Mouse (Mus musculus): ENCODE results near the gene Gad2.
"Not testable (repeated sequence)": the region's sequence is repeated elsewhere in the genome, so short reads cannot be mapped to it uniquely, and the experiment has no call there.

Gene Gad2

GRCm38 (mm10) chr2:22621828-22622731, at the start of gene Gad2:
Gene Gad2 (plus strand): TSS chr2:22622205.
- DNase-seq (ENCODE audit: low spot score) = no peak

- DNase-seq (ENCODE audit: low spot score) = not testable (repeated sequence)
Measured at GRCm38 (mm10) chr2:22587469-22588169, 34.4 kb upstream of the Gad2 start.

DNA sequence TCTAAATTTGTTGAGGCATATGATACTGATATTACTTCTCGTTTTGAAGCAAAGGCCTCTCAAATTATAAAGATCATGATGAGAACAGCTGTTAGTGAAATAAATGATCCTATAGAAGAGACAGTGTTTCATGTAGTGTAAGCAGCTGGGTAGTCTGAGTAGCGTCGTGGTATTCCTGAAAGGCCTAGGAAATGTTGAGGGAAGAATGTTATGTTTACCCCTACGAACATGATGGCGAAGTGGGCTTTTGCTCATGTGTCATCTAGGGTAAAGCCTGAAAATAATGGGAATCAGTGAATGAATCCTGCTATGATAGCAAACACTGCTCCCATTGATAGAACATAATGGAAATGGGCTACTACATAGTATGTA, 33.8 kb upstream of the Gad2 start:
- not testable (repeated sequence) for DNase-seq (ENCODE audit: low spot score)

DNA sequence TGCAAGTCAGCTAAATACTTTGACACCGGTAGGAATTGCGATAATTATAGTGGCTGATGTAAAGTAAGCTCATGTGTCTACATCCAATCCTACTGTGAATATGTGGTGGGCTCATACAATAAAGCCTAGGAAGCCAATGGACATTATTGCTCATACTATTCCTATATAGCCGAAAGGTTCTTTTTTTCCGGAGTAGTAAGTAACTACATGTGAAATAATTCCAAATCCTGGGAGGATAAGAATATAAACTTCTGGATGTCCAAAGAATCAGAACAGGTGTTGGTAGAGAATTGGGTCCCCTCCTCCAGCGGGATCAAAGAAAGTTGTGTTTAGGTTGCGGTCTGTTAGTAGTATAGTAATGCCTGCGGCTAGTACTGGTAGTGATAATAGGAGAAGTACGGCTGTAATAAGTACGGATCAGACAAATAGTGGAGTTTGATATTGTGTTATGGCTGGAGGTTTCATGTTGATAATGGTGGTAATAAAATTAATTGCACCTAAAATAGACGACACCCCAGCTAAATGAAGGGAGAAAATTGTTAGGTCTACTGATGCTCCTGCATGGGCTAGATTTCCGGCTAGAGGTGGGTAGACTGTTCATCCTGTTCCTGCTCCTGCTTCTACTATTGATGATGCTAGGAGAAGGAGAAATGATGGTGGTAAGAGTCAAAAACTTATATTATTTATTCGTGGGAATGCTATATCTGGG, 33.2 kb upstream of the Gad2 start:
- not testable (repeated sequence) for DNase-seq (ENCODE audit: low spot score)

- not testable (repeated sequence) for DNase-seq (ENCODE audit: low spot score)
Measured at GRCm38 (mm10) chr2:22589382-22590205, 32.4 kb upstream of the Gad2 start.

GRCm38 (mm10) chr2:22590206-22590490, 31.9 kb upstream of the Gad2 start:
- DNase-seq (ENCODE audit: low spot score) = no peak

DNA sequence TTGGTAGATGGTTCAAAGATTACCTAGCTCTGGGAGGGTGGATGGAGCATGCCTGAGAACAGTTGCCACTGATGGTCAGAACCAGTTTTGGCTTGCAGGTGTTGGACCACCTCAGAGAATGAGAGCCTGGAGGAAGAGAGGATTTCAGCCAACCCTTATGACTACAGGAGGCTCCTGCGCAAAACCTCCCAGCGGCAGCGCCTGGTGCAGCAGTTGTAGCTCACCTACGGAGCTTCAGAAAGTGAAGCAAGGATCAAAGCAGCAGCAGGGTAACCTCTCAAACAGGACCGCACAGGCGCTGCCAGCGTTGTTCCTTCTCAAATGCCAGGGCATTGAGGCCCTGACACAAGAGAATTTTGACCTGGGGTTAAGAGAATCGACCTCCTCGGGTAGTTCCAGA, 4.1 kb upstream of the Gad2 start:
- no peak for DNase-seq (ENCODE audit: low spot score)

DNA sequence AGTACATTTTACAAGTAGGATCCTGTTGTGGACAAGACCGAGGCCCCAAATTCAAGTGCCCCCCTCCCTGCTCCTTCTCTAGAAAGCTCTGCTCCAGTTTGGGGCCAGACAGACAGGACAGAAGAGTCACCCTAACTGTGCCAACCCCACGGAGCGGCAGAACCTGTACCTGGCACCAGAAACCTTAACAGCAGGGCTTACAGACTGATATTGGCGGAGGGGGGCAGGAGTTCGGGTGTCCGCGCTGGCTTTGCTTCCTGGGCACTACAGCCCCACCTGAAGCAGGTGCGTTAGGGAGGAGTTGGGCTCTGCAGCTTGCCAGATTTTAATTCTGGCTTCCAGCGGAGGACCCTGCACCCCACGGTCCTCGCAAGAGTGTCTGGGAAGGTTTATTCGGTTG, 2.6 kb upstream of the Gad2 start:
- DNase-seq (ENCODE audit: low spot score) = no peak

DNA sequence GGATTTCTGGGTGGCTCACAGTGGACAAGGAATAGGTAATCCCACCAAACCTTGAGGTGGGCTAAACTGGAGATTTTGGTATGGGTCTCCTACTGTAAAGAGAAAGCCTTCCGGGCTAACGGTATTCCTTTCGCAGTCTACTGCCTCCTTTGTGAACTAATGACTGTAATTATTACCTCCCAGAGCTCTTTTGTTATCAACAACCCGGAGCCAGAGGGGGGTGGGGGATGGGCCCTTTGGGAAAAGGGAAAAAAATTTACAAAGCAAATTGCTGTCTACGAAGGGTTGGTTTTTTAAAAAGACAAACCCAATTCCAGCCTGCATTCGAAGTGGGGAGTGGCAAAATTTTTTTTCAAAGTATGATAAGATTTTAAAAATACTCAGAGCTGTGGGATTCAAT, 2.0 kb upstream of the Gad2 start:
- DNase-seq (ENCODE audit: low spot score) = no peak

- DNase-seq (ENCODE audit: low spot score) = no peak
Measured at GRCm38 (mm10) chr2:22620534-22620933, 1.5 kb upstream of the Gad2 start.

- DNase-seq (ENCODE audit: low spot score) = no peak
Measured at GRCm38 (mm10) chr2:22620978-22621827, 802 bp upstream of the Gad2 start.

DNA sequence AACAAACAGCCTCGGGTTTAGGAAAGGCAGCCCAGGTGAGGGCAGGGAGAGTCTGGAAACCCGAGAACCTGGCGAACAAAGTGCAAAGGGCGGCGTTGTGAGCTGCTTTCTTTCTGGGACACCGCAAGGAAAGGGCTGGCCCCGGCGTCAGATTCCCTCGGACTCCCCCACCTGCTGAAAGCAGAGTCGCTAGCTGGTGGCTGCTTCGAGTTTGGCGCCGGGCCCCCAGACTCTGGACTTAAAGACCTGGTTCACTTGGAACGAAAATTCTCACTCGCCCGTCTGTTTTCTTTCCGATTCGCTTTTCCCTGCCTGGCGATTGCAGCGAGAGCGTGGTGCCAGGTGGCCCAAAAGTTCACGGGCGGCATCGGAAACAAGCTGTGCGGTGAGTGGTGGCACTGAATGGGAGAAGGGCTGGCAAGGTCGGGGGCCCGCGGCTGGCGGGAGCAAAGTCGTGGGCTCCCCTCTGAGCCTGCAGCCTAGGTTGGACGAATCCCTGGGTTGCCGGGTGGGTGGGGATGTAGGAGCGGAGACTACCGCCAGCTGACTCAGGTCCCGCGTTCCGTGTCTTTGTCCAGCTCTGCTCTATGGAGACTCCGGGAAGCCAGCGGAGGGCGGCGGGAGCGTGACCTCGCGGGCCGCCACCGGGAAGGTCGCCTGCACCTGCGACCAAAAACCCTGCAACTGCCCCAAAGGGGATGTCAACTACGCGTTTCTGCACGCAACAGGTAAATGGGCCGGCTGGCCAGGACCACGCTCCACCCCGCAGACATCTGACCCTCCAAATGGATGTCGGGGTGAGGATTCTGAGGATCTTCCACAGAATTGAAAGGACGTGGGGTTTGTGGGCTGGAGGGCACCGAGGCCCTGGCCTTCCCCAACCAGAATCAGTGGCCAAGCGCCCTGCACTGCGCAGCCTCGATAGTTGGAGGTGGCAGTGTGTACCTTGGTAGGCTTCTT, 1.4 kb downstream of the Gad2 start:
- no peak for DNase-seq (ENCODE audit: low spot score)

- no peak for DNase-seq (ENCODE audit: low spot score)
Measured at GRCm38 (mm10) chr2:22624188-22624975, 2.4 kb downstream of the Gad2 start.

DNA sequence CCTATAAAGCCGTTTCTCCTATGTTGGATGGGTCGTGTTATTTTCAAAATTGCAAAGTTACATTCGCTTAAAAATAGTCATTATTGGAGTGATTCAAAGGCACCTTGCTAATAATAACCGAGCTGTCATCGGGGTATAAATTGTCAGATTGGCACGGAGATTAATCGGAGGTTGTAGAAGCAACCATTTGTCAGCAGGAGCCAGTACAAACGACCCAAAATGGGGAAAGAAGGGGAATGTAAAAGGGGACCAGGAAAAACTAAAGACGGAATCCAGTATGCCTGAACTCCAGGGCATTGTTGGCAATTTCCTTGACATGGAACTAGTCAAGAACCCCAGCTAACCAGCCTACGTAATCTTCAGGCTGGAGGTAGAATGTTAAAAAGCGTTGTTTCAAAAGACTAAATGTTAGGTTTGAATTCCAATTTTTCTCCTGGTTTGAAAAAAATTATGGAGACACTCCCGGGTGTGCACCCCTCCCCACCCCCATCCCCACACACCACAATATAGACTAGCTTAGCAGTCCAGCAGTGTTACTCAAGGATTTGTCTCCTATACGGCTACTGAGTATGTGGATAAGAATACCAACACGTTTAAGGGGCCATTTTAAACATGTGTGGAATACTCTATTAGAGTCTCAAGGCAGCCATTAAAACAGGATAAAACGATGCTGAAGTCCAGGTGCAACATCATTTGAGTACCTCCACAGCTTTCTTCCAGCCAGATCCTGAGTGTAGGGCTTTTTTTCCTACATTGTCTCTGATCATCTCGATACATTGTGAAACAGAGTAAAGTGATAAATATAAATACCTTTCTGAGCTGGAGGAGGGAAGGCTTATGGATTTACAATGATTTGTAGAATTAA, 3.3 kb downstream of the Gad2 start:
- DNase-seq (ENCODE audit: low spot score) = no peak

- no peak for DNase-seq (ENCODE audit: low spot score)
Measured at GRCm38 (mm10) chr2:22627147-22627666, 5.2 kb downstream of the Gad2 start.

- DNase-seq (ENCODE audit: low spot score) = no peak
Measured at GRCm38 (mm10) chr2:22627819-22628432, 5.9 kb downstream of the Gad2 start.

DNA sequence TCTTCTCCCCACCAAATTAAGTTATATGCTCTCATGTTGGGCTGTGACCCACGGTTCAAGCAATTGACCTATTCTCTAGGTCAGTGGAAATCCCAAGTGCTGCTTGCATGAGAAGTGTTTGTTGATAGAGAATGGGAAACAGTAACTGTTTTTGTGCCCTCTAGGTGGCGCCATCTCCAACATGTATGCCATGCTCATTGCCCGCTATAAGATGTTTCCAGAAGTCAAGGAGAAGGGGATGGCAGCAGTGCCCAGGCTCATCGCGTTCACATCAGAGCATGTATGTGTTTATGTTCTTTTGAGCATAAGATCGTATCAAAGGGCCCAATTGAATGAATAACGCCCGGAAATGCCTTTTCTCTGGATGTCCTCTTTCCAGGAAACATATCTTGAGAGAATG, 12.8 kb downstream of the Gad2 start:
- DNase-seq (ENCODE audit: low spot score) = no peak

Measured in layer of hippocampus, adult 11-12 months (tissue).